ENCODE assay signal across 11 mouse cellular contexts in the genomic region with DNA sequence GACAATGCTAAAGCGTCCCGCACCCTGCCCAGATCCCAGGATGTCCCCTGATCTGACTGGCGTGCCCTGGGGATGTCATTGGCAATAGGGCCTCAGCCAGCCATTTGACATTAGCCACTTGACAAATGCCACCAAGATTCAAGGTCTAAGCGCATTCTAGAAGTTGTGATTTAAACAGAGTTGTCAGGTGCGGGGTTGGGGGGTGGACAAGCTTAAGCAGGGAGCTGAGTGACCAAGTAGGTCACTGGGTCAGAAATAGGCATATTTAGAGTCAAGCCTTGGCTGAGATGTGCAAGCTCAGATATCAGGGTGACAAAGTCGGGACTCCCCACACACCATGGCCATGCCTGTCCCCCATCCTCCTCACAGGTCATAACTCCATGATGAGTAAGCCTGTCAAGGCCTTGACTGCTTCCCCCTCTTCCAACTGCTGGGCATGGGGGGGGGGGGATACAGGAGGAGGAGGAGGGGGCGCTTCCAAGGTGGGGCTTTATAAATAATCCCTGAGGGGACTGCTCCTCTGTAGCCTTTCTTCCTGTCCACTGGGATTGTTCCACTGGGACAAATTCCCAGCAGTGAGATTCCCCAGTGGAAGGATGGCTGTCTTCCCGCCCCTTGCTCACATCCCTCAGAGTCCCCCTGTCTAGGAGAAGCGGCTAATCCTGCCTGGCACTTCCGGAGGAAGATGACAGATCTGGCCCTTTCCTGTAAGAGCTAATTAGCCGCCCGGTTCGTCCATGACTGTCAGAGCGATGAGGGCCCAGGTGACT. TPM values are rescaled to one million over a fixed set of nuclear protein-coding genes. Genes with fewer than 3 reads are reported as not detected.
DNase-seq lines count a peak whose midpoint lies in the region; ATAC-seq and TF ChIP-seq lines count a peak whose summit lies in the region.
"Had no signal": no experiment of that assay in that cellular context is flagged by ENCODE, and none has a peak within 500 bp of the region (broad histone marks: within the 10 kb centered on the region; RNA-seq: fewer than 3 reads in every experiment).

No protein-coding gene starts in this region.

- no peak for DNase-seq in heart, postnatal 4 days
- peak; percentile 79 for DNase-seq in embryo, embryonic 10 days (ENCODE audit: low spot score)
- DNase-seq in neural tube, embryonic 10.5 days (ENCODE audit: extremely low spot score, low spot score), result peak; percentile 48
- no peak for DNase-seq in thymus, adult 2 months
- DNase-seq in spleen, postnatal 4 days (ENCODE audit: low spot score in 2 of 2), result no peak
- no peak for DNase-seq in urinary bladder, postnatal 4 days (ENCODE audit: low spot score in 2 of 2)

- no peaks in the 10 kb centered on the region for H3K27me3 ChIP-seq in heart, embryonic 12.5 days (replicated peaks)
- H3K27me3 ChIP-seq in hindbrain, embryonic 15.5 days, result no peaks in the 10 kb centered on the region
- H3K27me3 ChIP-seq in thymus, adult 2 months (ENCODE audit: control insufficient read depth, insufficient read depth, low read length), result no peaks in the 10 kb centered on the region
- H3K27me3 ChIP-seq: stomach, embryonic 15.5 days had no signal

- no peak overlapping the region for H3K27ac ChIP-seq in heart, embryonic 12.5 days (ENCODE audit: poor library complexity, severe bottlenecking)
- H3K27ac ChIP-seq in hindbrain, embryonic 15.5 days (replicated peaks), result peak overlapping the region; percentile 17
- no peak overlapping the region for H3K27ac ChIP-seq in thymus, adult 2 months (ENCODE audit: control insufficient read depth, insufficient read depth, low read length)

- H3K9me3 ChIP-seq in heart, embryonic 12.5 days (replicated peaks), result no peaks in the 10 kb centered on the region
- H3K9me3 ChIP-seq in hindbrain, embryonic 15.5 days, result no peaks in the 10 kb centered on the region
- H3K9me3 ChIP-seq: megakaryocyte, embryonic 14.5 days; stomach, embryonic 15.5 days had no signal

- no peaks in the 10 kb centered on the region for H3K36me3 ChIP-seq in heart, embryonic 12.5 days
- H3K36me3 ChIP-seq in hindbrain, embryonic 15.5 days, result no peaks in the 10 kb centered on the region
- no peaks in the 10 kb centered on the region for H3K36me3 ChIP-seq in thymus, adult 2 months (ENCODE audit: control insufficient read depth, insufficient read depth, low read length)
- H3K36me3 ChIP-seq: stomach, embryonic 15.5 days had no signal

- 34% methylated on average over 14 of the region's 14 CpGs for WGBS in heart, embryonic 12.5 days
- WGBS in hindbrain, embryonic 15.5 days, result 36% methylated on average over 14 of the region's 14 CpGs
- WGBS in thymus, adult 2 months, result 81% methylated on average over 14 of the region's 14 CpGs

- H3K9ac ChIP-seq in heart, embryonic 12.5 days, result no peak overlapping the region
- no peak overlapping the region for H3K9ac ChIP-seq in hindbrain, embryonic 15.5 days
- H3K9ac ChIP-seq: stomach, embryonic 15.5 days had no signal

- peak overlapping the region; percentile 2; the same call in 1 of the 2 replicates for H3K4me2 ChIP-seq in heart, embryonic 12.5 days
- H3K4me2 ChIP-seq in hindbrain, embryonic 15.5 days, result peak overlapping the region; percentile 29
- H3K4me2 ChIP-seq: stomach, embryonic 15.5 days had no signal

- no peak for TF ChIP-seq POLR2A in thymus, adult 2 months (IDR thresholded peaks at IDR 0.05; ENCODE audit: control insufficient read depth, extremely low read depth, insufficient read depth, low read length, poor library complexity)

- no peak for ATAC-seq in heart, embryonic 12.5 days (ENCODE audit: insufficient number of reproducible peaks, low FRiP score)
- ATAC-seq in hindbrain, embryonic 15.5 days (ENCODE audit: low FRiP score, low read depth), result peak; percentile 23; the same call in 1 of the 2 replicates
- ATAC-seq: CD4-positive, CD25-positive, alpha-beta regulatory T cell, adult 4 months had no signal

- H3K4me3 ChIP-seq in heart, embryonic 12.5 days, result no peak overlapping the region
- H3K4me3 ChIP-seq in hindbrain, embryonic 15.5 days, result no peak overlapping the region
- H3K4me3 ChIP-seq in thymus, adult 2 months (ENCODE audit: control insufficient read depth, insufficient read depth, low read length), result no peak overlapping the region
- H3K4me3 ChIP-seq: megakaryocyte, embryonic 14.5 days; stomach, embryonic 15.5 days had no signal

- TF ChIP-seq CTCF in thymus, adult 2 months (IDR thresholded peaks at IDR 0.05; ENCODE audit: borderline replicate concordance, control insufficient read depth, extremely low read depth, insufficient read depth, low read length, poor library complexity), result no peak

- H3K4me1 ChIP-seq in heart, embryonic 12.5 days (replicated peaks), result peaks cover 16% of the 10 kb centered on the region
- H3K4me1 ChIP-seq in hindbrain, embryonic 15.5 days (replicated peaks), result peaks cover 21% of the 10 kb centered on the region
- H3K4me1 ChIP-seq in thymus, adult 2 months (replicated peaks; ENCODE audit: control insufficient read depth, insufficient read depth, low read length), result no peaks in the 10 kb centered on the region; the same call in 1 of the 2 replicates

RNA-seq across cellular contexts. Expression of gene Ccdc85c, which starts 9.4 kb away (rescaled TPM):
- polyA plus RNA-seq in heart, embryonic 12.5 days (2016; fragmentation: Nextera tagmentation; extraction: Ambion mirVana), result 5.9 and 6.0 TPM in 2 replicates
- total RNA-seq in heart, postnatal 4 days (2021), result 10 to 100 TPM; 35.2 to 37.2 TPM
- polyA plus RNA-seq in hindbrain, embryonic 15.5 days (2015; fragmentation: Nextera tagmentation; extraction: Ambion mirVana), result 13.7 and 14.7 TPM in 2 replicates
- polyA plus RNA-seq in thymus, adult 2 months (2012; rRNA removed), result 26.1 and 35.2 TPM in 2 replicates

RNA-seq across cellular contexts. Expression of gene Hhipl1, which starts 21.4 kb away (rescaled TPM):
- 0.82 and 1.2 TPM in 2 replicates for polyA plus RNA-seq in heart, embryonic 12.5 days (2016; fragmentation: Nextera tagmentation; extraction: Ambion mirVana)
- 1 to 10 TPM; 2.5 to 2.8 TPM for total RNA-seq in heart, postnatal 4 days (2021)
- 2.7 and 2.9 TPM in 2 replicates for polyA plus RNA-seq in hindbrain, embryonic 15.5 days (2015; fragmentation: Nextera tagmentation; extraction: Ambion mirVana)
- polyA plus RNA-seq in thymus, adult 2 months (2012; rRNA removed), result 0.33 and 0.54 TPM in 2 replicates
- polyA plus RNA-seq: CD4-positive, CD25-positive, alpha-beta regulatory T cell, adult 4 months had no signal

RNA-seq across cellular contexts. Expression of gene Cyp46a1, which starts 49.5 kb away (rescaled TPM):
- 7.9 and 8.0 TPM in 2 replicates for polyA plus RNA-seq in heart, embryonic 12.5 days (2016; fragmentation: Nextera tagmentation; extraction: Ambion mirVana)
- total RNA-seq in heart, postnatal 4 days (2021), result 1 to 10 TPM; 2.5 to 3.3 TPM
- 30.8 and 32.2 TPM in 2 replicates for polyA plus RNA-seq in hindbrain, embryonic 15.5 days (2015; fragmentation: Nextera tagmentation; extraction: Ambion mirVana)
- 0.50 and 0.69 TPM in 2 replicates for polyA plus RNA-seq in thymus, adult 2 months (2012; rRNA removed)
- polyA plus RNA-seq: CD4-positive, CD25-positive, alpha-beta regulatory T cell, adult 4 months had no signal

Comparison
In these comparisons a context has a peak if more than half of its experiments do, and no peak if none do; other contexts are left out.
1. DNase-seq: peak in embryo, embryonic 10 days (single experiment) and neural tube, embryonic 10.5 days (single experiment); none in heart, postnatal 4 days (single experiment), thymus, adult 2 months (single experiment), spleen, postnatal 4 days (0 of 2) and urinary bladder, postnatal 4 days (0 of 2).